Mouse (Mus musculus) 3T3-L1 (cell line): ENCODE measurements at regions not wholly inside any gene's neighbourhood (a gene's known extent, or its start where the extent isn't known, plus 50 kb on each side); places are given as distances from the start of the nearest gene placed in this dataset.

ENCODE experiments used
- DNase-seq: peaks from one replicate; pipeline ENCODE4 v3.0.0-alpha.2; 2015; ENCODE audit warnings: low read depth, low spot score

DNA sequence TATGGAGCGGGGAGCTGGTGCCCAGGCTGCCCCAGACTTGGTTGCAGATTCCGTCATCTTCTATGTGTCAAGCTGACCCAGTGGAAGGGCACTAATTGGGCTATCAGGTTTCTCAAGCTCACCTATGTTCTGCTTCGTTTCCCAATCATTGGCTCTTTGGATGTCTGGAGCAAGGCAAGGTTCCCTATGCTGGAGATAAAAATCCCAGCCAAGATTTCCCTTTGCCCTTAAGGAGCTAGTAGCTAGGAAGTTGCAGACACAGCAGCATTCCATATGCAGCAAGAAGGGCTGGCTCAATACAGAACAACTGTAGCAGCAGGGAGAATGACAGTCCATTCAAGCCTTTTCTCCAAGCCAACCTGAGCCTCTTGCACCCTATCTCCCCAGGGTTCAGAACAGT, 159.2 kb upstream of the Zfp706 start:
- no peak for DNase-seq

DNA sequence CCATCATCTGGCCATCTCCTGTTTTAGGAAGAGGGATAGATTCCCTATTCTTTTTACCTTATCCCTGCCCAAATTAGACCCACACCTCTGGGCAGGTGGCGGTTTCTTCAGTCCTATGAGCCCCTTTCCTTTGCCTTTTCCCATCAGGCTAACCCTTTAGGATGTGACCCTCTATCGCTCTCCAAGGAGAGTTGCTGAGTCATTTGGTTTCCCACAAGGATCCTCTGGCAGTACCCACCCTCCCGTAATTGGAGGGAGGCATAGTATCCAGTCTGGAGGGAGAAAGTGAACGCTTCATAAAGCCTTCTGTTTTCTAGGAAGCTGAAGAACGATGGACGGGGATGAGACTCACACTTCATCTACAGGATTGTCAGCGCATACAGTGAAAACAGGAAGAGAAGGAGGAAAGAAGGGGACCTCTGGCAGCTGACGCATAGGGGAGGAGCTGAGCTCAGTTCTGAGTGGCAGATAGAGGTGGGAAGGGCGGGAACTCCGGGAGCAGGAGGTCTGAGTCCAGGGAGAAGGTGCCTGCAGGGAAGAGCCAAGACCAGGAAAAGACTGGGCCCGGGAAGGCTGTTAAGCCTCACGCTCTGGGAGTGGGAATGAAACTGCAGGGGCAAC, 158.4 kb upstream of the Zfp706 start:
- no peak for DNase-seq

DNA sequence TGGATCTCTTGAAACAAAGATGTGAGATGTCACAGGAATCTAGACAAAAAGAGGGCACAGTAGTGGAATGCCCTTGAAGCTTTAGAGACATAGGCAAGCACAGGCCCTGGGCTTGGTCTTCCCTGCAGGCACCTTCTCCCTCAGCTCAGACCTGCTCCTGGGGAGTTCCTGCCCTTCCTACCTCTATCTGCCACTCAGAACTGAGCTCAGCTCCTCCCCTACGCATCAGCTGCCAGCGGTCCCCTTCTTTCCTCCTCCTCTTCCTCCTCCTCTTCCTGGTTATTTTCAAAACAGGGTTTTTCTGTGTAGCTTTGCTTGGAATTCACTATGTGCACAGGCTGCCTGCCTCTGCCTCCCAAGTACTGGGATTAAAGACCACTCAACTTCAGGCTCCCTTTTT, 157.6 kb upstream of the Zfp706 start:
- no peak for DNase-seq

DNA sequence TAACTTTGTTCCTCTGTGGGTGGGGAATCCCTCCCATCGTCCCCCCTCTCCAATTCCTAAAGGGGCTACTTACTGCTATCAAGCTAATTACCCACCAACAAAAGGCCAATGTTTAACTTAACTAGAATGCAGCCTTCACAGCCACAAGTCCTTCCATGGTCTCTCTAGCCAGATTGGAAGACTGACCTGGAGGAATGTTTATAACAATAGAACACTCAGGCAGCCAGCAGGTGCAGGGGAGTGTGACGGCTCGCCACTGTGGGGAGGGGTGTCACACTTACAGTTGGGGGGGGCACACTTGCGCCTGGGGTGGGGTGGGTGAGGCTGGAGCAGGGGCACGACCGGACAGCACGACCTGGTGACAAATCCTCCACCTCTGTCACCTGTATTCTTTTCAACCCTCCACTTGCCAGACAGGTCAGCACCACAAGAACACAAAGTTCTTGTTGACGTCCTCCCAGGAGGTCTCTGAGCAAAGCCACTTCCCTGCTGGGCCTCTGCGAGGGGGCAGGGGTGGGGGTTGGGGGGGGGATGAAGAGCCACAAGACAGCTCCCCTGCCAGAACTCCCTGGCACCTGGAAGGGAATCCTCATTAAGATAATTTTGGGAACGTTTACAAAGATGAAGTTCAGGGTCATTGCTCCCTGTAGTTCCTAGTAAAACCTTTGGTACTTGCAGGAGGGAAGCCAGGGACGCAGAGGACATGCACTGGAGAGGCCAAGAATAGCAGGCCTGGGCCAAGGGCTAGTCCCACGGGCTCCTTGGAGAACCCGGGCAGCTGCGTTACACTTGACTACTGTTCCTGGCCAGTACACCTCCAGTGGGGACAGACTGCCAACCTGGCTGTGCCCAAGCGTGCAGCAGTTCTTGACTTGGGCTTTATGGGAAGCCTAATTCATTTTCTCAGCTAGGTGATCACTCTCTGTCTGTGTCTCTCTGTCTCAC, 156.9 kb upstream of the Zfp706 start:
- no peak for DNase-seq

DNA sequence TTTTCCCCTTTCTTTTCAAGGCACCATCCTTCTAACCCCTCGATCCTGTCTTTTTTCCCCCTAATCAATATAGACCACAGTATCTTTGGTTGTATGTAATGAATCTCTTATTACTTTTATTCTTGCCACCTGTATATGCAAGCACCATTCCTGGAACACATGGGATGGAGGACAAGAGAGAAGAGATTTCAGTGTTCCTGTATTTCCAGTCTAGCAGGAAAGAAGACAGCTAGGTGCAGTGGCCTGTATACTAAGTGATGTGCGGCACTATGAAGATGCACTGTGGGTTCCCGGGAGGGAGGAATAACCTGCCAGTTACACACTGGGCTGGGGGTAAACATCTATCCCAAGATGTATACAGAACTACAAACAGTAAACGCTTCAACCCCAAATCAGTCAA, 152.4 kb upstream of the Zfp706 start:
- no peak for DNase-seq

DNA sequence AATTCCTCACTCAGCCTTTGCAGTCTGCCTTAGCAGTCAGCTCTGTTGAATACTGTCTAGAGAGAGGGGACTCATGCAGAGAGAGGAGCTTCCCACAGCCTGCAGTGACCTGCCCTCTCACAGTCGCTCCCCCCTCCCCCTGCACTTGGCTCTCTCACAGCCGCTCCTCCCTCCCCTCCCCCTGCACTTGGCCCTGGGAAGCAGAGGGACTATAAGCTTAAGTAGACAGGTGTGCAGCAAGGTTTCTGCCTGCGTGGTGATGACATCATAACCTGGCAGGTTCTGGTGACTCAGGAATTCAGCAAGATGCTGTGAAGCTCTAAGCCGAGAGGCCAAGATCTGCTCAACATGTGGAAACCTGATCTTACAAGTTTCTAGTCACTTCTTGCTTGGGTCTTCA, 151.8 kb upstream of the Zfp706 start:
- DNase-seq, result no peak

DNA sequence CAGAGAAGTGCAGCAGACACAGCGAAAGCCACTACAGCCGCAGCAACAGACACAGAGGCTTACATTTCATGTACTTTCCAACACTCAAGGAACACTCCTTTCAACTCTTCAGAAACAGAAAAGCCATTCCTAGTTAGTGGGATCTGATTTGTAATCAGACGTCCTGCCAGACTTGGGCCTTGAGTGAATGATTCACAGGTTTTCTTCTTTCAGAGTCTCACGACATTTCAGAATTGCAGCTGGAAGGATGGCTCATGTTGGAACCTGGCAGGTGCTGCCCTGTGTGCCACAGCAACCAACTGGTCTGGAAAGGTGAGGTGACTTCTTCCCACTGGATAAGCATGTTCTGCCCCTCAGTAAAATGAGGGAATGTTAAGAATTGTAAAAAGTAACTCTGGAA, 149.8 kb upstream of the Zfp706 start:
- DNase-seq, result no peak

DNA sequence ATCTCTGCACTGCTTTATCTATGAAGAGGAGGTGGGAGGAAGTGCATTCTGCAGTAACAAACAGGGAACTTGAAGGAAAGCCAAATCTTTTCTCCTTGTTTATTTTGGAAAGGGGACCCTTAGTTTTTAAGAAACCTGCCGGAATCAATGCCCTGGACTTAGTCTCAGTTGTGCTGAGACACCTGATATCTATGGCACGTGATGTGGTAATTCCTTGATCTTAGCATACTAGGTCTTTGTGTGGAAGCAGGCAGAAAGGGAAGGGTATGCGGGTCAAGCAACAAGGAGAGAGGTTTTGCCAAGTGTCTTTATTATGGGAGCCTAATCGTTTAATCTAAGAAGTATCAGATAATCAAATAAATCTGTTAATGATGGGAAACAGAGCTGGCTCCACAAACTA, 147.4 kb upstream of the Zfp706 start:
- DNase-seq, result no peak

DNA sequence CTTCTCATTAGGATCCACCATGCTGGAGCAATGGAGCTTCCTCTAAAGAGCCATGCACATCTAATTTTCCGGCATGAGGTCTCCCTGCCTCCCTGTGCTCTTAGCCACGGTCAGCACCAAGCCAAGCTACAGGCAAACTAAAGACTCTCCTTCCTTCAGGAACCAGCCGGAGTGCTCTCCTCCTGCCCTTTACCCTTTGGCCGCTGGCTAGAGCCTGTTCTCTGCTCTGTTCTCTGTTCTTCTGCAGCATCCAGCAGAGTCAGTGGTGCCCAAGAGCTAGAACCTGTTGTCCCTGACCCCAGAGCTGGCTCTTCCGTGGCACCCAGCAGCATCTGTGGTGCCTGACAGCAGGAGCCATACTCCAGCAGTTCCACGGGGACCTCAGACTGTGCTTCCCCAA, 145.6 kb upstream of the Zfp706 start:
- DNase-seq, result no peak

DNA sequence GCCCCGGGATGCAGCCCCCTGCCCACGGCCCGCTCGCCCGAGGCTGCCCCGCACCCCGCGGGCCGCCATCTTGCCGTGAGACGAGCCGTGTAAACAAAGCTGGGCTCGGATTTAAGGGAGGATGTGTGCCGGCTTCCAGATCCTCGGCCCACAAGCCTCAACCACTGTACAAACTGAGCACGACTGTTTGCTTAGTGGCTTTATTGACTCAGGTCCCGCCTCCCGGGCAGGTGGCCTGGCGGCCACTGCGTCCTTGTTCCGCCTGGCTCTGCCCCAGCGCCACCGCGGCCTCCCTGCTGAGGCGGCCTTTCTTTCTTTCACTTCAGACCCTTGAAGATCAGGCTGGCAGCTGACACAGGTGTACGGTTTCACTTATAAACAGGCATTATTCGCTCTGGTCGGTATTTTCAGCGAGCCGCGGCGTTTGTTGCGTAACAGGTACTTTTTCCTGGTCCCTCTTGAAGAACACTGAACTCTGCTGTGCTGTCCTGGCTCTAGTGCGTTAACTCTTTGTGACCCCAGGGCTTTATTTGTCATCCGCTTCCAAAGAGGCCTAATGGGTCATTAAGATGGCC, 128.1 kb upstream of the Zfp706 start:
- no peak for DNase-seq

DNA sequence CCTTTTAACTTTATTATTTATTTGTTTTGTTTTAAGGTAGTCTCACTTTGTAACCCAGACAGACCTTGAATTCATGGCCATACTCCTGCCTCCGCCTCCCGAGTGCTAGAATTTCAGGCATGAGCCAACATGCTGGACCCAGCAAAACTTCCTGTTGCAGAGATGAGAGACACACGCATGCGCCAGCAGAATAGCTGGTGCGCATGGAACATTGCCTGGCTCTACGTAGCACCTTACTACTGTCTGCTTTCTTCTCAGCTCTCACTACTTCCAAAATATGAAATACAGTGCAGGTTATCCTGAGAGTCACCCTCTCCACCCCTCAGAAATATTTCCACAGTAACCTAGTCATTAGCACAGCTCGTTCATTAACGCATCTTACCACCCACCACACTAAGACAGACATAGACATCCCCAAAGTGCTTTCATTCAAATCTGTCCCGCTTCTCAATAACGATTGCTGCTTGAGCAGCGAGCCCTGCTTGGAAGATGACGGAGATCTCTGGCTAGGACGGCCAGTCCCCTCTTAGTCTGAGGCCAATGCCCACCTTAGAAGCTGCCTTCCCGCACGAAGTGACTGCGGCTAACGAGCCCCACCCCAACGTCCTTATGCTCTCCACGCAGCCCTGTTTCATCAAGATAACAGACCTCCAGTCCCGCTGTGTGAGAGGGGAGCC, 127.5 kb upstream of the Zfp706 start:
- no peak for DNase-seq

DNA sequence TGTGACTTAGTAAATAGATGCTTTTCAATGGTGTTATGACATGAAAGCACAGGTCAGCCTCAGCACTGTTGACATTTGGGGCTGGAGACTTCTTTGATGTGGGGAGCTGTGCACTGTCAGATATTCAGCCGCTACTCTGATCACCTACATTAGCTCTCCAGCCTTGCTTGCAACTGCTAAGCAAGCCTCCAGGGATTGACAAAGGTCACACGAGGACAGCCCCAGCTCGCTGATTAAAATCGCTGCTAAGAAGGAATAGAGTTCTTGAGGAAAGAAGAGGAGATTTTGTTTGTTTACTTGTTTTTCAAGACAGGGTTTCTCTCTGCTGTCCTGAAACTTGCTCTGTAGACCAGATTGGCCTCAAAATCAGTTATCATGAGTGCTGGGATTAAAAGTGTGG, 126.8 kb upstream of the Zfp706 start:
- no peak for DNase-seq

DNA sequence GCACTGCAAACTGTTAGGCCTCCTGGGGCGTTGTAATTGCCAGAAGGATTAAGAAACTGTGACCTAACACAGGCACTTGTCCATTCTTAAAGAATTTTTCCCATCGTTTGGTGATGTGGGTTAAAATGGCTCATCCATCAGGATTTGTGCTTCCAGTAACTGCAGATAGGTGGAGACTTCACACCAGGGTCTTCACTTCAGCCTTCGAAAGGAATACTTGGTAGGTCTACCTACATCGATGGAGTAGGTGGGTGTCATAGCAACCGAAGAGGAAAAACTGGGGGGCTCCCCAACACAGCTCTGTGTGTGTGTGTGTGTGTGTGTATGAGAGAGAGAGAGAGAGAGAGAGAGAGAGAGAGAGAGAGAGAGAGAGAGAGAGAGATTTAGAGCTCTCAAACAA, 126.3 kb upstream of the Zfp706 start:
- DNase-seq, result peak; percentile 5

DNA sequence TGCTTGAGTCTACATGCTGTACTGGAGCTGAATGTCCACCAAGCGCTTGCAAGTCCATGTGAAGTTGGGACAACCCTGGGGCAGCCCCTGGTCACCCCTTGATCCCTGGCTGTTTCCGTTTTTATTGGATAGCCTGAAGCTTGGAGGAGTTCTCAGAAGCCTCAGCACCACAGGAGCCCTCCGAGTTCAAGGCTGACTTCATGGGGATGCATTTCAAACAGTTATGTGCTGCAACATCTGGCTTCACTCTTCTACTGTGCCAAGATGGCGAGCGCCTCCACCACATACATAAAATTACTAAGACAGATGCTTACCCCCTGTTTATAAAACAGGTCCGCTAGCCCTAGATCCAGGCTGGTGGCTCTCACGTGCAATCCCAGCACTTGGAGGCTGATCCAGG, 120.1 kb upstream of the Zfp706 start:
- DNase-seq, result no peak

DNA sequence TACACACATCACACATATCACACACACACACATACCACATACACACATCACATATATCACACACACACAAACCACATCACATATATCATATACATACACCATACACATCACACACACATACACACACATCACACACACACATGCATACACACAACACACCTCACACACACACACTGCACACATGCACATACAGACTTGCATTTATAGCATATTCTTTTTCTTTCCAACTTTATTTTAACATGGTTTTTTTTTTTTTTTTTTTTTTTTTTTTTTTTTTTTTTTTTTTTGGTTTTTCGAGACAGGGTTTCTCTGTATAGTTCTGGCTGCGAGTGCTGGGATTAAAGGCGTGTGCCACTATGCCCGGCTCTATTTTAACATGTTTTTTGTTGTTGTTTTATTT, 119.6 kb upstream of the Zfp706 start:
- DNase-seq, result no peak

DNA sequence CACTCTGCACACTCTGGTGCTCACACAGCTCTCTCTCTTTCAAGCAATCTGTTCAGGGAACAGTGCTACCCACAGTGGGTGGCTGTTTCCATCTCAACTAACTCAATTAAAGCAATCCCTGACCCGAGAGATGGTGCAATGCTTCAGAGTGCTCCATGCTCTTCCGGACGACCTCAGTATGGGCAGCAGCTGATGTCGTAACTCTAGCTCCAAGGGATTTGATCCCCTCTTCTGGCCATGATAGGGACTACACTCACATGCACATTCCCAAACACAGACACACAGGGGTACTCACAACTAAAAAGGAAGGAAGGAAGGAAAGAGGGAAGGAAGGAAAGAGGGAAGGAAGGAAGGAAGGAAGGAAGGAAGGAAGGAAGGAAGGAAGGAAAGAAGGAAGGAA, 118.2 kb upstream of the Zfp706 start:
- peak; percentile 7 for DNase-seq

DNA sequence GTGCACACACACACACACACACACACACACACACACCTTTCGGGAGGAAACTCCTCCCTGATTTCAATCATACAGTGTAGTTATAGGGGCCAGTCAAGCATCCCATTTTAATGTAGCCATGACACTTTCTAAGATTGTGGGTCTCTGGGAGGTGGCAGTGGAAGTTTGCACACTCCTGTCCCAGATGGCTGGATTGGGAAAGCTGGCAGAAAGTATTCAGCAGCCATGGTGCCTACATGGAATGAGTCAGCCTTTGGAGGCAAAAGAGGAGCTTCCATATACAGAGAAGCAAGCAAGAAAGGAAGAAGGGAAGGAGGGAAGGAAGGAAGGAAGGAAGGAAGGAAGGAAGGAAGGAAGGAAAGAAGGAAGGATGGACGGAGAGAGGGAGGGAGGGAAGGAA, 117.4 kb upstream of the Zfp706 start:
- DNase-seq, result no peak

DNA sequence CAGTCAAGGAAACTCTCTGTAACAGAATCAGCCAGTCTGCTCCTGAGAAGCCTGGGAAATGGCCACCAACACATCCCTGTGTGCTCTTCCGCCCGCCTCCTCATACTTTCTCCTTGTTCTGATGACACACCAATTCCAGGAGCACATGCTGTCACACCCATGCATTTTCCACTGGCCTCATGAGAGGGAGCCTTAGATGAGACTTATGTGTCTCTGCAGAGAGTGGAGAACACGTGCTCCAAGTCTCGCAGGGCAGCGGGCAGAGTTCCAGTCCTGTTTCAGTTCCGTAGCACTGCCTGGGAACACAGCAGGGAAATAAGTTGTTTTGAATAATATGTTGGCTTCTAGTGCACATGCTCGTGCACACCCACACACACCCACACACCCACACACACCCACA, 116.7 kb upstream of the Zfp706 start:
- DNase-seq, result no peak

DNA sequence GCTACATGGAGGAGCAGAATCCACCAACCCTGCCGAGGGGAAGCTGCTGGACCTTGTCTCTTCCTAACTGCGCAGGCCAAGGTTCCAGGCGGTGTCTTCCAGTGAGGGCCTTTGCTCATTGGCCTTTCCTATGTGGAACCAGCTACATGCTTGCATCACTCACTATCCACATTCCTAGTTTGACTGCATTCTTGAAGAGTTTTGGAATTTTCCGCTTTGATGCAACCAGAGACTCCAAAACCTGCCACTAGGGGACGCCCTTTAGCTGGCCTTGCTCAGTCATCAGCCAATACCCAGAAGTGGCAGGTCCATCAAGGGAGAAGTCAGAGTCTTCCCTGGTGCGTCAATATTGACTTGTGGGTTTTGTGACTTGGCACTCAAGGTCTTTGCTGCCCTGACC, 112.8 kb upstream of the Zfp706 start:
- DNase-seq, result peak; percentile 69

DNA sequence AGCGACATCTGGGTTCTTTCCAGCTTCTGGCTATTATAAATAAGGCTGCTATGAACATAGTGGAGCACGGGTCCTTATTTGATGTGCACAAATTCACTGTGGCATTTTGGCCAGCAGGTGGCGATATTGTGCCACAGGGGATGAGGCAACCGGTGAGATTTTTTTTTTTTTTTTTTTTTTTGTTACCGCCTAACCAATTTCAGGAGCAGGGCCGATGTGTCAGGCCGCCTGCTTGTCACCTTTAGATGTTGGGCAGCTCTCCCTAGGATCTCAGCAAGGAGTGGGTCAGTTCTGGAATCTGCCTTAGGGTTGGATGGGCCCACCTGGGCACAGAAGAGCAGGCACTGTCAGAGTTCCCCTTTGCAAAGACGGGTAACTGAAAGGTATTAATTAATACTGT, 106.5 kb upstream of the Zfp706 start:
- peak; percentile 85 for DNase-seq

DNA sequence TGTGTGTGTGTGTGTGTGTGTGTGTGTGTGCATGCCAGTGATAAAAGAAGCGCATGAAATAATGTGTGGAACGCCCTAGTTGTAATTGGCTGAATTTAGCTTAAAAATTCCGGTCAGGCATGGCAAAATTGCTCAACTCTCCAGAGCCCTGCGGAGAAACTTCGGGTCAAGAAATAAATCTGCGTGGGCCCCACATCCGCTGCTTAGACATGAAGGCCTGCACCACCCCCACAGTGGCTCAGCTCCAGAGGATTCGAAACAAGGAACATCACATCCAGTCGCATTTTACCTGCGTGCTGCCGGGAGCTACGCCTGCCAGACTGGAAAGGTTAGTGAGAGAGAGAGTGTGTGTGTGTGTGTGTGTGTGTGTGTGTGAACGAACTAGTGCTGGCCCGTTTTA, 102.9 kb upstream of the Zfp706 start:
- no peak for DNase-seq

DNA sequence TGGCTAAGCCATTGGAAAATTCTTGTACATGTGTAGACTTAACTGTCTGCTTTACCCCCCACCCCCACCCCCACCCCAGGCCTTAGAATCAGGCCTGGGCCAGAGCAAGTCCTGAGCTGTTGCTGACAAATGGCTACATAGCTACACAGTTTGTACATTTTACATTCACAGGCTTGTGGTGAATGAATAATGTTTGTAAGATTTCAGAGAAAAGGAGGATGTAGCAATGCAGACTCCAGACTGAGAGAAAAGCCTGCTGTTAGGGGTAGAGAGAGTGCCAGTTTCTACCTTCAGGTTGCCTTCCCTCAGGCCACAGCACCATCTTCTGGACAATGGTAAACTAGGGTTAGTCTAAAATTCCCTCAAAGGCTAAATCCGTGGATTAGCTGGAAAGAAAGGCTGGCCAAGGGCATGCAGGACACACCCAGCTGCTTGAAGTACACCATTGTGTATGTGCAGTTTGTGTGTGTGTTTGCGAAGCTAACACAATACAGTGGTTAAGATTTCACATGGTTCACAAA, 94.5 kb upstream of the Zfp706 start:
- DNase-seq, result peak; percentile 60
